Mouse (Mus musculus): Measurements from ENCODE around the gene Lpgat1. TPM values are rescaled to one million over a fixed set of nuclear protein-coding genes. Genes with fewer than 3 reads are reported as not detected.

Gene Lpgat1
- total RNA-seq, 2 experiments from 2014 or later: 41.2 to 48.3 TPM

GRCm38 (mm10) chr1:191802820-191803655, 85.4 kb downstream of the Lpgat1 start:
- no peak for DNase-seq (ENCODE audit: low spot score in 2 of 2)

GRCm38 (mm10) chr1:191804747-191805146, 87.1 kb downstream of the Lpgat1 start:
- no peak for DNase-seq (ENCODE audit: low spot score in 2 of 2)

DNA sequence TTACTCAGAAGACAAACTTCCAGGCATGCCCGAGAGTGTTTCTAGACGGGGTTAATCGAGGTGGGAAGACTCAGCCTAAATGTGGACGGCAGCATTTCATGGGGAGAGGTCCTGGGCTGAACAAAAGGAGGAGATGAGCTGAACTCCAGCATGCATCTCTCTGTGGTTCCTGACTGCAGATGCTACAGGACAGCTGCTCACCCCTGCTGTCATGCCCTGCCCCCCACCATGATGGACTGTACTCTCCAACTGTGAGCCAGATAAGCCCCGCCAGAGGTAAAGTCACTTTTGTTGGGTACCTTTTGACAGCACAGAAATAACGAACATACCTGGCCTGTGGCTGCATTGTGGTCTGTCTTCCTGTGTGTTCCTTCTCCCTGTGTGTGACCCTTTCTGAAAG, 88.2 kb downstream of the Lpgat1 start:
- no peak for DNase-seq (ENCODE audit: low spot score in 2 of 2)

GRCm38 (mm10) chr1:191806740-191807139, 89.1 kb downstream of the Lpgat1 start:
- DNase-seq (ENCODE audit: low spot score in 2 of 2): no peak

- no peak for DNase-seq (ENCODE audit: low spot score in 2 of 2)
These were observed 90.3 kb downstream of the Lpgat1 start for GRCm38 (mm10) chr1:191807979-191808378.

GRCm38 (mm10) chr1:191808688-191809223, 91.1 kb downstream of the Lpgat1 start:
- DNase-seq (ENCODE audit: low spot score in 2 of 2): peak in 1 of 2 experiments; percentile 34

GRCm38 (mm10) chr1:191811774-191812173, 94.1 kb downstream of the Lpgat1 start:
- no peak for DNase-seq (ENCODE audit: low spot score in 2 of 2)

- no peak for DNase-seq (ENCODE audit: low spot score in 2 of 2)
These were observed 95.5 kb downstream of the Lpgat1 start for GRCm38 (mm10) chr1:191812949-191813691.

DNA sequence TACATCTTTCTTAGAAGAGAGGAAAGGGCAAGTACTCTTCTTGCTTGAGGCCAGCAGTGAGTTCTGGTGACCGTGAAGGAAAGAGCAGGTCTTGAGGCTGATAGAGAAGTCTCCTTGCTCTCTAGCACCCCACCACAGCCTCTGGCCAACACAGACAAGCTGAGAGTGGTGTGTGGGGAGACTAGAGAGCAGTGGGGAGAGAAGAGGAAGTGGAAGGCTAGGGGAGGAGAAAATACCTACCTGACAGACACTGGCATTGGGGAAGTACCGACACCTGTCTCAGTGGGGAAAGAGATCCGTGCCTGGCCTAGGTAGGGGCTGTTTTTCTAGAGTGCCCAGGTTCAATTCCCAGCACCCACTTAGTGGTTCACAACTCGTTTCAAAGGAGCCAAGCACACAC, 96.6 kb downstream of the Lpgat1 start:
- no peak for DNase-seq (ENCODE audit: low spot score in 2 of 2)

- no peak for DNase-seq (ENCODE audit: low spot score in 2 of 2)
These were observed 97.3 kb downstream of the Lpgat1 start for GRCm38 (mm10) chr1:191814935-191815334.

DNA sequence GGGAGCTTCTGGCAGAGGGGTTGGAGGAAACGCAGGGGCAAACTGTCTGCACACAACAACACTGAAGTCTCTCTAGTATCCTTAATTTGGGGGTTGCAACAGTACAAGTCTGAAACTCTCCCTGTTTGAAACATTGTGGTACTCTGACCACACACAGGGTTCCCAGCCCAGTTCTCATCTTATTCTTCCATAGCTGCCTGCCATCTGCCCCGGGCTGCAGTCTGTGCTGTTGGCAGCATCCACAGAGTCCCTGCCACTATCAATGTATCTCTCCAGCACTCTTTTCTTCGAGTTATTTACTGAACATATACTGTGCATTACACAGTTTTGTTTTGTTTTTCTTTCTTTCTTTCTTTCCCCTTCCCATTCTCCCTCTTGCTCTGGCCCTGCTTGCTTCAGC, 99.0 kb downstream of the Lpgat1 start:
- DNase-seq (ENCODE audit: low spot score in 2 of 2): no peak

DNA sequence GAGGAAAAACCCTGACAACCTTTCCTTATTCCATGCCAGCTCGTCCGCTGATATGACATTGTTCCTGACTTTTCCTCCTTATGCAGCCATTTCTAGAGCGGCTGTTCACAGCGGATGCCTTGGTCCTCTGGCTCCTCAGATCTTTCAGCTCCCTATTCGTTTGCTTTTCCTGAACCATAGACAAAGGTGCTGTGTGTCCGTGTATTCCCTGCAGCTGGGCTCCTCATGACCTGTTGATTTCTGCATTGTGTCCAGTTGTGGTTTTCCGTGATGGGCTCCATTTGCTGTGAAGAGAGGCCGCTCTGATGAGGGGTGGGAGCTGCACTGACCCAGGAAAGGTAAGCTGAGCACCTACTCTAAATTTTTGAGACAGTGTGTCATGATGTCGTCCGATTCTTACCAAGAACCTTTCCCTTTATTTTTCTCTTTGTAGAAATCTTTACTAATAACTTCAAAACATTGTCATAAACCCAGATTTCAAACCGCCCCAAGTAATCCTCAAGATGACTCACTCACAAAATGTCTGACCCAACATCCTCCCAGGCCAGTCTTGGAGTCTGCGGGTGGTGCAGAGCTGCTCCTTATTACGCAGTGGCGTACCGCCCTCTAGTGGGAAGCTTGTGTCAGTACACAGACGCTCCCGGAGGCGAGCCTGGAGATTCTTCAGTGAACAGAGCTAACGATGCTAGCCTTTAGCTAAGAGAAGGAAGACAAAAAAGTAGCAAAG, 99.9 kb downstream of the Lpgat1 start:
- peak; percentile 80 to 86 for DNase-seq (ENCODE audit: low spot score in 2 of 2)

GRCm38 (mm10) chr1:191818145-191818631, 100.6 kb downstream of the Lpgat1 start:
- no peak for DNase-seq (ENCODE audit: low spot score in 2 of 2)

- no peak for DNase-seq (ENCODE audit: low spot score in 2 of 2)
These were observed 101.4 kb downstream of the Lpgat1 start for GRCm38 (mm10) chr1:191819026-191819425.

GRCm38 (mm10) chr1:191820951-191821325, 103.3 kb downstream of the Lpgat1 start:
- no peak for DNase-seq (ENCODE audit: low spot score in 2 of 2)

GRCm38 (mm10) chr1:191821326-191822091, 103.9 kb downstream of the Lpgat1 start, which contains the start of gene Nek2:
Nek2 (plus strand) TSS chr1:191821444.
- DNase-seq (ENCODE audit: low spot score in 2 of 2): peak; percentile 90 to 97

DNA sequence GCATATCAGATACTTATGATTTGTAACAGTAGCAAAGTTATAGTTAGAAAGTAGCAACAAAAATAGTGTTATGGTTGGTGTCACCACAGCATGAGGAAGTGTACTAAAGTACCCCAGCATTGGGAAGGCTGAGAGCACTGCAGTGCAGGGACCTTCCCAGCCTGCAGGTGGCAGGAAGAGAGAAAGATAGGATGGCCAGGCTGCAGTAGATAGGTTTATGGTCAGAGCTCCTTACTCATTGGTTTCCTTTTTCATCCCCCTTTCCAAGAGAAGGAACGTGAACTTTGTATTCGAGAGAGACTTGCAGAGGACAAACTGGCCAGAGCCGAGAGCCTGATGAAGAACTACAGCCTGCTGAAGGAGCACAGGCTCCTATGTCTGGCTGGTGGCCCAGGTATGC, 111.5 kb downstream of the Lpgat1 start:
- DNase-seq (ENCODE audit: low spot score in 2 of 2): no peak

DNA sequence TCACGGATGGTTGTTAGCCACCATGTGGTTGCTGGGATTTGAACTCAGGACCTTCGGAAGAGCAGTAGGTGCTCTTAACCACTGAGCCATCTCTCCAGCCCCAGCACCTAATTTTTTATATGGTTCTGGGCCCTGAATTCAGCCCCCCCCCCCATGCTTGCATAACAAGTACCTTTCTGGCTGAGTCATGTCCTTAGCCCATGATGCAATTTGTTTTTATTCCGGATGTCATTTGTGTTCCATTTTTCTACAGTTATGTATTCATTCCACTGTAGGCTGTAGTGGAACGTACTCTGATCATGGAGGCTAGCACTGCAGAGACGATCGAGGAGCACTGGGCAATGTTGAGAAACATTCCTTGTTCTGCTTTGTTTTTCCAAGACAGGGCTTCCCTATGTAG, 115.8 kb downstream of the Lpgat1 start:
- DNase-seq (ENCODE audit: low spot score in 2 of 2): no peak

All from gastrocnemius, postnatal 4 days (tissue).